Mouse (Mus musculus) liver, embryonic 12.5 days (tissue): Measurements from ENCODE around the gene Scamp3. TPM values are rescaled to one million over a fixed set of nuclear protein-coding genes. Genes with fewer than 3 reads are reported as not detected.

Source experiments
- ATAC-seq: fragments of 200-750 bp; cut with Nextera tagmentation; 2 replicates; pipeline ENCODE4 v1.8.0; 2017; ENCODE audit warnings: moderate number of reproducible peaks, mild to moderate bottlenecking, moderate library complexity
- H3K27ac ChIP-seq: fragments of 300-500 bp; sonication (generic); 2 replicates; pipeline ENCODE4 v1.5.1; 2016; ENCODE audit warnings: mild to moderate bottlenecking
- H3K27me3 ChIP-seq: fragments of 300-500 bp; sonication (generic); replicated peaks from 2 replicates; pipeline ENCODE4 v1.6.1; 2016; ENCODE audit warnings: mild to moderate bottlenecking, moderate library complexity
- H3K36me3 ChIP-seq: fragments of 300-500 bp; sonication (generic); 2 replicates; pipeline ENCODE4 v1.6.1; 2016; ENCODE audit warnings: mild to moderate bottlenecking, moderate library complexity
- H3K4me1 ChIP-seq: fragments of 300-500 bp; sonication (generic); 2 replicates; pipeline ENCODE4 v1.6.1; 2016
- H3K4me2 ChIP-seq: fragments of 300-500 bp; sonication (generic); 2 replicates; pipeline ENCODE4 v1.6.1; 2016; ENCODE audit warnings: mild to moderate bottlenecking, moderate library complexity
- H3K4me3 ChIP-seq: fragments of 300-500 bp; sonication (generic); 2 replicates; pipeline ENCODE4 v1.5.1; 2016; ENCODE audit warnings: mild to moderate bottlenecking, moderate library complexity
- H3K9ac ChIP-seq: fragments of 300-500 bp; sonication (generic); 2 replicates; pipeline ENCODE4 v1.6.1; 2016; ENCODE audit warnings: mild to moderate bottlenecking, moderate library complexity
- H3K9me3 ChIP-seq: fragments of 300-500 bp; sonication (generic); replicated peaks from 2 replicates; pipeline ENCODE4 v1.6.1; 2016; ENCODE audit warnings: mild to moderate bottlenecking, moderate library complexity
- WGBS: fragments of 180-500 bp; shearing (Covaris S2); methylation state at CpG from one replicate; pipeline ENCODE4 v1.1.7; 2016; ENCODE audit not compliant: insufficient replicate concordance; 5-methylcytosine and 5-hydroxymethylcytosine counted together
- polyA plus RNA-seq: library from polyadenylated mRNA; unstranded; fragments of >200 nt; fragmentation: Nextera tagmentation; extraction: Ambion mirVana; gene quantifications from 2 replicates; pipeline ENCODE4 v1.2.1, GENCODE M21; 2016

Scamp3 gene
- polyA plus RNA-seq, 1 experiment from 2014 or later, result 86.3 TPM

GRCm38 (mm10) chr3:89164506-89165267 lies 12.6 kb upstream of the Scamp3 start, which contains the start of gene Clk2:
Gene Clk2, plus strand, starts transcription at chr3:89164795.
- Histone ChIP-seq H3K9ac (peak within 1 kb of the TSS; percentile 93), H3K4me1 (peaks cover 44% of the 10 kb centered on the region), H3K4me3 (peak within 1 kb of the TSS; percentile 89), H3K9me3 (no peaks in the 10 kb centered on the region), H3K36me3 (peaks cover 35% of the 10 kb centered on the region), H3K27ac (peak within 1 kb of the TSS; percentile 97), H3K4me2 (peak within 1 kb of the TSS; percentile 74), H3K27me3 (peaks cover 2% of the 10 kb centered on the region; the same call in 1 of the 2 replicates)
- WGBS, result under 1% methylated on average over 77 of the region's 79 CpGs
- peak; percentile 98 for ATAC-seq

DNA sequence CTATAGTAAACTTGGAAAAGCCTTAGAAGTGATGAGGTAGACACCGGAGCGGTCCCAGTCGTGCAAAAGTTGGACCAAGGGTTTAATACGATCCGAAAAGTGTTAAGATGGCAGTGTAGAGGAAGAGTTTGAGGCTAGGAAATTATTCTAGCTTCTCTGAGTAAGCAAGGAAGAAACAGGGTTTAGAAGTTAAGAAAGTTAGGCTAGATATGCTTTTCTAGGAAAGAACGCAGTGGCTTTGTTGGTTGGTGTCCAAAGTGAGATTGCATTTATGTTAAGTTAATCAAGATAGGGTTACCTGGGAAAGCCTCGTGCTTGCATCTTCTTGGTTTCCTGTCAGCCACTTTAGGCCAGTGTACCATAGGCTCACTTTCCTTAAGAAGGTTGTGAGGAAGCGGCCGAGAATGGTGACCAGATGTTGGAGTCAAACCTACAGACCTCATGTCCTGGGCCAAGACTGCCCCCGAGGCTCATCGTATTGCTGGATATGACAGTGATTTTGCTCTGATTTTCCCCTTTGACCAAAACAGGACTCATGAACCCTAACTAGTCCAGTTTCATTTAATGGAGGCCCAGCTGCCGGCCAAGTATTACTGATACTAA lies 11.9 kb upstream of the Scamp3 start:
- Histone ChIP-seq H3K9me3 (no peaks in the 10 kb centered on the region), H3K9ac (peak overlapping the region; percentile 93), H3K36me3 (peaks cover 42% of the 10 kb centered on the region), H3K4me3 (peak overlapping the region; percentile 89), H3K27ac (peak overlapping the region; percentile 97), H3K4me2 (peak overlapping the region; percentile 74), H3K4me1 (peaks cover 37% of the 10 kb centered on the region), H3K27me3 (no peaks in the 10 kb centered on the region)
- no peak for ATAC-seq
- WGBS, result 15% methylated on average over 12 of the region's 12 CpGs

DNA sequence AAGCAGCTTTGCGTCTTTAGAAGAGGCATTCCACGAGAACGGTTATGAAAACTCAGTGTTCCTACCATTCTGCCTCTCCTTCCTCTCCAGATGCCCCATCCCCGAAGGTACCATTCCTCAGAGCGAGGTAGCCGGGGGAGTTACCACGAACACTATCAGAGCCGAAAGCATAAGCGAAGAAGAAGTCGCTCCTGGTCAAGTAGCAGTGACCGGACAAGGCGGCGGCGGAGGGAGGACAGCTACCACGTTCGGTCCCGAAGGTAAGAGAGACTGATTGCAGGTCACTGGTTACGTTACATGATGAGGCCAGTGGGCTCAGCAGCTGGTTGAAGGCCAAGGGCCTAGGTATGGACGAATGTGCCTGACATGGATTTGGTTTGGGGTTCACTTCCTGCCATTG lies 10.3 kb upstream of the Scamp3 start:
- peak overlapping the region; percentile 74; the same call in 1 of the 2 replicates for H3K4me2 ChIP-seq
- no peak overlapping the region for H3K9ac ChIP-seq
- H3K27ac ChIP-seq, result no peak overlapping the region
- WGBS, result 88% methylated on average over 19 of the region's 19 CpGs
- H3K9me3 ChIP-seq, result no peaks in the 10 kb centered on the region
- ATAC-seq, result no peak
- H3K4me1 ChIP-seq, result peaks cover 31% of the 10 kb centered on the region
- no peak overlapping the region for H3K4me3 ChIP-seq
- H3K27me3 ChIP-seq, result no peaks in the 10 kb centered on the region
- H3K36me3 ChIP-seq, result peaks cover 58% of the 10 kb centered on the region

DNA sequence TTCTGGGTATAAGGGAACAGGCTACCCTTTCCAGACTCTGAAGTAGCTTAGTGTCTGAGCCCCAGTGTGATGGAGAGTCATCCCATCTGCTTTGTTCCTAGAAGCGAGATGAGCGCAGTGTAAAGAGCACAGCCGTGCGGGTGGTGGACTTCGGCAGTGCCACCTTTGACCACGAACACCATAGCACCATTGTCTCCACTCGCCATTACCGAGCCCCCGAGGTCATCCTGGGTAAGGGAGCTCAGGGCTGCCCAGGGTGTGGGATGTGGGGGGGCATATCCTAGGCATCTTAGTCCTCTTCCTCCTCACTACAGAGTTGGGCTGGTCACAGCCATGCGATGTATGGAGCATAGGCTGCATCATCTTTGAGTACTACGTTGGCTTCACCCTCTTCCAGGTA lies 2.4 kb upstream of the Scamp3 start:
- WGBS, result 88% methylated on average over 11 of the region's 11 CpGs
- Histone ChIP-seq H3K4me1 (peaks cover 24% of the 10 kb centered on the region), H3K9ac (0 out of 2 replicates have a peak overlapping the region, but pooled peaks have one; percentile 12), H3K27me3 (no peaks in the 10 kb centered on the region), H3K27ac (no peak overlapping the region), H3K36me3 (peaks cover 82% of the 10 kb centered on the region), H3K4me2 (no peak overlapping the region), H3K4me3 (no peak overlapping the region), H3K9me3 (no peaks in the 10 kb centered on the region)
- no peak for ATAC-seq

- 85% methylated on average over 10 of the region's 10 CpGs for WGBS
- H3K4me1 ChIP-seq, result peaks cover 24% of the 10 kb centered on the region
- H3K4me2 ChIP-seq, result no peak overlapping the region
- no peaks in the 10 kb centered on the region for H3K27me3 ChIP-seq
- H3K9me3 ChIP-seq, result no peaks in the 10 kb centered on the region
- no peak overlapping the region for H3K9ac ChIP-seq
- H3K4me3 ChIP-seq, result no peak overlapping the region
- no peak overlapping the region for H3K27ac ChIP-seq
- H3K36me3 ChIP-seq, result peaks cover 82% of the 10 kb centered on the region
- ATAC-seq, result no peak
Measured at GRCm38 (mm10) chr3:89175544-89175943, 1.7 kb upstream of the Scamp3 start.

DNA sequence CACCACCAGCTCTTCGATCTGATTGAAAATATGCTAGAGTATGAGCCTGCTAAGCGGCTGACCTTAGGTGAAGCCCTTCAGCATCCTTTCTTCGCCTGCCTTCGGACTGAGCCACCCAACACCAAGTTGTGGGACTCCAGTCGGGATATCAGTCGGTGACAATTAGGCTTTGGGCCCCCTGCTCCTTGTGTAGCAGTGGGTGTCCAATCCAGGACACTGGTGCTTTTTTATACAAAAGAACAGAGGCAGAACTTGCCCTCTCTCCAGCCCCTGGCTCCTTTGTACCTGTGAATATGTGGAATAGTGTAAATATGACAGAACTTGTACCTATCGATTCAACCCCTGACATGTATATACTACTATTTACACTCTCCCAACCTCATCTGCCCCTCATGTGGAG lies 852 bp upstream of the Scamp3 start:
- H3K4me3 ChIP-seq, result no peak overlapping the region
- peak overlapping the region; percentile 0; the same call in 1 of the 2 replicates for H3K9ac ChIP-seq
- WGBS, result 84% methylated on average over 7 of the region's 7 CpGs
- H3K4me2 ChIP-seq, result peak overlapping the region; percentile 89
- H3K27ac ChIP-seq, result peak overlapping the region; percentile 30; the same call in 1 of the 2 replicates
- peaks cover 82% of the 10 kb centered on the region for H3K36me3 ChIP-seq
- ATAC-seq, result no peak
- H3K4me1 ChIP-seq, result peaks cover 24% of the 10 kb centered on the region
- no peaks in the 10 kb centered on the region for H3K27me3 ChIP-seq
- no peaks in the 10 kb centered on the region for H3K9me3 ChIP-seq

DNA sequence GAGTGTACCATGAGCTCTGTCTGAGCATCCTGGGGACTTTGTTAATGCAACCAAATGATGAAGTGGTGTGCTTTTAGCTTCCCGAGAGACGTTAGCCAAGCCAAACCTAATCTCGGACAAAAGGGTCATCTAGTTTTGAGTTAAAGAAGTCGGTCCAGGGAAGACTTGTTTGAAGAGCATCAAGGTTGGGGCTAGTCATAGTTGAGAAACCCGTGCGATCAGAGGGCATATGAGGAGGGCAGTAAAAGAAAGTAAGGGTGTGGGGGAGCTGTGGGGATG lies 773 bp downstream of the Scamp3 start:
- H3K4me2 ChIP-seq, result peak overlapping the region; percentile 89
- no peaks in the 10 kb centered on the region for H3K27me3 ChIP-seq
- H3K27ac ChIP-seq, result peak overlapping the region; percentile 80
- peak overlapping the region; percentile 84 for H3K9ac ChIP-seq
- H3K9me3 ChIP-seq, result no peaks in the 10 kb centered on the region
- H3K4me1 ChIP-seq, result peaks cover 37% of the 10 kb centered on the region
- no peak for ATAC-seq
- WGBS, result 6% methylated on average over 6 of the region's 6 CpGs
- H3K36me3 ChIP-seq, result peaks cover 78% of the 10 kb centered on the region
- H3K4me3 ChIP-seq, result peak overlapping the region; percentile 82

- Histone ChIP-seq H3K4me3 (peak overlapping the region; percentile 82), H3K27ac (0 out of 2 replicates have a peak overlapping the region, but pooled peaks have one; percentile 27), H3K27me3 (no peaks in the 10 kb centered on the region), H3K4me1 (peaks cover 47% of the 10 kb centered on the region), H3K4me2 (peak overlapping the region; percentile 89), H3K36me3 (peaks cover 68% of the 10 kb centered on the region), H3K9me3 (no peaks in the 10 kb centered on the region), H3K9ac (peak overlapping the region; percentile 84)
- WGBS, result 79% methylated on average over 11 of the region's 11 CpGs
- ATAC-seq, result no peak
Measured at GRCm38 (mm10) chr3:89179056-89179455, 1.8 kb downstream of the Scamp3 start.

DNA sequence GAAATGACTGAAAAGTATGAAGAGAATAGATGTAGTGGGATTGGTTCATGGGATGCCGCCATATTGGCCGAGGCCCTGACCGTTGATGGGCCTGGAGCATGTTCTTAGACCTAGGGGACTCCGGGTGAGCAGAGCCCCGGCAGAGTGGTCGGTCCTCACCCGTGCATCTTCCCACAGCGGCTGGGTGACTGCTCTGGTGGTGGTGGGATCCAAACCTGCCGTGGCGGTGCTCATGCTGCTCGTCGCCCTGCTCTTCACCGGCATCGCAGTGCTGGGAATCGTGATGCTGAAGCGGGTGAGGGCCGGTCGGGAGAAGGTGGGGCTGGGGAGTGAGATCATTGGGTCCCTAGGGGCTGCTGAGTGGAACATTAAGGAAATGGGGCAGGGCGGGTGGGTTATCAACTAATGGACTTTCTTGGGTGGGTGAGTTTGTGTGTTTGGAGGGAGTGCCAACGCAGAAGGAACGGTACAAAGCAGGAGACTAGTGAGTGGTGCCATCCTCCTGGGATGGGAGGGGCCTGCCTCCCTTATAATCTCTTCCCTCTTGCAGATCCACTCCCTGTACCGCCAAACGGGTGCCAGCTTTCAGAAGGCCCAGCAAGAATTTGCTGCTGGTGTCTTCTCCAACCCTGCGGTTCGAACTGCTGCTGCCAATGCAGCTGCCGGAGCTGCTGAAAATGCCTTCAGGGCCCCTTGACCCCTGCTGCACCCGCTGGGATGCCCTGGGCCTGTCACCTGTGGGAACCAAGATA lies 4.7 kb downstream of the Scamp3 start:
- Histone ChIP-seq H3K4me1 (peaks cover 59% of the 10 kb centered on the region), H3K9me3 (no peaks in the 10 kb centered on the region), H3K36me3 (peaks cover 41% of the 10 kb centered on the region), H3K9ac (peak overlapping the region; percentile 27; the same call in 1 of the 2 replicates), H3K27me3 (no peaks in the 10 kb centered on the region), H3K4me3 (no peak overlapping the region), H3K27ac (peak overlapping the region; percentile 50), H3K4me2 (no peak overlapping the region)
- no peak for ATAC-seq
- 86% methylated on average over 27 of the region's 27 CpGs for WGBS

DNA sequence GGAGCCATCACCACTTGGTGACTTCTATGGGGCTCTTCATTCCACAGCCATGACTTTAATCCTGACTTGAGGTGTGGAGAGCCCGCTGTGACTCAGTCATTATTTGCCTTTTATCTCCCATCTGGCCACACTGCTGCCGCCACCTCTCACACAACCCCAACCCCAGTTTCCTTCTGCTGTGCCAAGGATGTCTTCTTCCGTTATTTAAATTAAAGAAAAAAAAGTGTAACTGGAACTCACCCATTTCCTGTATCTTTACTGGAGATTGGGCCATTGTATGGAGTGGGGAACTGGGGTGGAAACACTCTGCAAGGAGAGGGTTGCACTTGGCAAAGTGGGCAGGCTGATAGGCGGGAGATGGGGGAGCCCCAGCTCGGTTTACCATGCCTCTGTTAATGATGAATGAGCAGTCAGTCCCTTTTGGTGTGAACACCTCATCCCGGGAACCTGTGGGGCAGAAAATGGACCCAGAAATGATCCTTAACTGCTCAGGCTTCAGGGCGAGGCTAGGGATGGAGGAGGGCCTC lies 5.3 kb downstream of the Scamp3 start:
- WGBS, result 38% methylated on average over 7 of the region's 7 CpGs
- Histone ChIP-seq H3K9me3 (no peaks in the 10 kb centered on the region), H3K4me2 (peak overlapping the region; percentile 88), H3K9ac (peak overlapping the region; percentile 27), H3K27me3 (no peaks in the 10 kb centered on the region), H3K36me3 (peaks cover 41% of the 10 kb centered on the region), H3K4me3 (peak overlapping the region; percentile 63), H3K27ac (peak overlapping the region; percentile 50; the same call in 1 of the 2 replicates), H3K4me1 (peaks cover 65% of the 10 kb centered on the region)
- ATAC-seq, result peak; percentile 5; the same call in 1 of the 2 replicates

DNA sequence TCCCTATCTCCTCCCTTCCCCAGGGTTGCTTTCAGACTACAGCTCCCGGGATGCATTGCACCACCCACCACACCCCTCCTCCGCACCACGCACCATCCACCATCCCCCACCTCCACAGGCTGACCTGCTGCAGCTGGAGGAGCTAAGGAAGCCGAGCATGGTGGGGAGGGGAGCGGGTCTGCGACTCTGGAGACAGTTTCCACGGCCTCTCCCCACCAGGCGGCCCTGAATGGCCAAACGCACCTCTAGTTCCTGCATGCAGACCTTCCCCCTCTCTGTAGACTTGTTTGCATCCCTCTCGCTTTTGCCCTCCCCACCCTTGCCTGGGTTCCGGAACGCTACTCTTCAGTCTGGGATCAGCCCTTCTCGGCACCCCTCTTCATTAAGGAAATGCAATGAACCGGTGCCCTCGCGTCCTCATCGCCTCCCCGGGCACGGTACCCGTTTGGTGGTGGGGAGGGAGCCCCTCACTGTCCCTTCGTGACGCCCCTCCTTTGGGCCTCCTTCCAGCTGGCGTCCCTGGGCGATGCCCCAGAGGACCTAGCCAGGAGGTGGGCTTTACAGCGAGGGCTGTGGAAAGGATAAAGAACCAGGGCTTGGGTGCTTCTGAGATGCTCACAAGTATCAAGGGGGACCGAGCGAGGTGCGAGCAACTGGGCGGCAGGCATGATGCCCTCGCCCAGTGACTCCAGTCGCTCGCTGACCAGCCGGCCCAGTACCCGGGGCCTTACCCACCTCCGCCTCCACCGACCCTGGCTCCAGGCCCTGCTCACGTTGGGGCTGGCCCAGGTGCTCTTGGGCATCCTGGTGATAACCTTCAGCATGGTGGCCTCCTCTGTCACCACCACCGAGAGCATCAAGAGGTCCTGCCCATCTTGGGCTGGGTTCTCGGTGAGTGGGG lies 6.0 kb downstream of the Scamp3 start, which contains the start of gene Fam189b:
Fam189b (plus strand) TSS at position 86 of the 901 bp plus-strand sequence.
- Histone ChIP-seq H3K9me3 (no peaks in the 10 kb centered on the region), H3K27me3 (0 out of 2 replicates have a peak, but pooled peaks cover 4% of the 10 kb centered on the region), H3K4me1 (peaks cover 66% of the 10 kb centered on the region), H3K9ac (peak within 1 kb of the TSS; percentile 69), H3K36me3 (peaks cover 45% of the 10 kb centered on the region), H3K4me2 (peak within 1 kb of the TSS; percentile 88), H3K27ac (peak within 1 kb of the TSS; percentile 64), H3K4me3 (peak within 1 kb of the TSS; percentile 63)
- peak; percentile 88 for ATAC-seq
- 23% methylated on average over 39 of the region's 39 CpGs for WGBS
